Mouse (Mus musculus) cortical plate, adult 2 months (tissue): ENCODE measurements at regions not wholly inside any gene's neighbourhood (a gene's known extent, or its start where the extent isn't known, plus 50 kb on each side); places are given as distances from the start of the nearest gene placed in this dataset.

Experiments used
- CTCF ChIP-seq: fragments of 200-500 bp; IDR thresholded peaks from 2 replicates; pipeline ENCODE4 v1.5.1; 2011; ENCODE audit warnings: mild to moderate bottlenecking, control low read depth, low read length; ENCODE audit not compliant: insufficient read depth; ENCODE audit errors: extremely low read depth
- POLR2A ChIP-seq: fragments of 200-500 bp; IDR thresholded peaks from 2 replicates; pipeline ENCODE4 v1.6.1; 2011; ENCODE audit warnings: mild to moderate bottlenecking, low read length, control low read depth; ENCODE audit not compliant: insufficient read depth; ENCODE audit errors: extremely low read depth

GRCm38 (mm10) chr16:87802317-87802716 is 103.6 kb downstream of the Bach1 start:
- TF ChIP-seq POLR2A, result no peak
- no peak for TF ChIP-seq CTCF
